Mouse (Mus musculus) v-Abl transformed pro-B cells (cell line): ENCODE data around the gene Slc27a5.

ENCODE experiments used
- in situ Hi-C, 2 experiments: fragments of 400-800 bp; cut with MboI; formaldehyde crosslinking; loops; one replicate each; pipeline ENCODE4 v1.15.1; 2025; ENCODE audit not compliant: unreplicated experiment in 2 of 2

Slc27a5 gene

GRCm38 (mm10) chr7:12995862-12996261 is 2.1 kb downstream of the Slc27a5 start:
- in situ Hi-C loops = loop anchor here in 1 of 2 experiments (25.0 kb wide), 1 partner anchor 509 kb away; the partner anchor contains the start of gene Zfp606

GRCm38 (mm10) chr7:12993148-12993547 is 4.8 kb downstream of the Slc27a5 start:
- in situ Hi-C loops = loop anchor here (5.0 to 25.0 kb wide), 2 partner anchors 81 to 506 kb away; partner anchors contain the start of gene Zfp606 (in 1 of the 2)

GRCm38 (mm10) chr7:12992222-12992621 is 5.8 kb downstream of the Slc27a5 start:
- in situ Hi-C loops = loop anchor here (5.0 to 25.0 kb wide), 2 partner anchors 80 to 505 kb away; partner anchors contain the start of gene Zfp606 (in 1 of the 2)

- in situ Hi-C loops = loop anchor here (10.0 to 25.0 kb wide), 2 partner anchors 57 to 500 kb away; partner anchors contain the start of gene Zfp606 (in 1 of the 2)
Measured at GRCm38 (mm10) chr7:12987409-12988189, 10.4 kb downstream of the Slc27a5 start.

GRCm38 (mm10) chr7:12986906-12987305 is 11.1 kb downstream of the Slc27a5 start:
- in situ Hi-C loops = loop anchor here (10.0 to 25.0 kb wide), 2 partner anchors 58 to 500 kb away; partner anchors contain the start of gene Zfp606 (in 1 of the 2)

- in situ Hi-C loops = loop anchor here (10.0 to 25.0 kb wide), 2 partner anchors 59 to 498 kb away; partner anchors contain the start of gene Zfp606 (in 1 of the 2)
Measured at GRCm38 (mm10) chr7:12985724-12986123, 12.3 kb downstream of the Slc27a5 start.

GRCm38 (mm10) chr7:12980291-12980690 is 17.7 kb downstream of the Slc27a5 start:
- in situ Hi-C loops = loop anchor here (10.0 to 25.0 kb wide), 2 partner anchors 65 to 493 kb away; partner anchors contain the start of gene Zfp606 (in 1 of the 2)

- in situ Hi-C loops = loop anchor here (10.0 to 25.0 kb wide), 2 partner anchors 65 to 492 kb away; partner anchors contain the start of gene Zfp606 (in 1 of the 2)
Measured at GRCm38 (mm10) chr7:12979776-12980175, 18.2 kb downstream of the Slc27a5 start.

- in situ Hi-C loops = loop anchor here in 1 of 2 experiments (25.0 kb wide), 1 partner anchor 492 kb away; the partner anchor contains the start of gene Zfp606
Measured at GRCm38 (mm10) chr7:12978931-12979722, 18.9 kb downstream of the Slc27a5 start.

- in situ Hi-C loops = loop anchor here in 1 of 2 experiments (25.0 kb wide), 1 partner anchor 491 kb away; the partner anchor contains the start of gene Zfp606
Measured at GRCm38 (mm10) chr7:12977682-12978389, 20.2 kb downstream of the Slc27a5 start, which contains the start of gene Zfp446. Zfp446 (plus strand) TSS chr7:12977848.

- in situ Hi-C loops = no loop called here
Measured at GRCm38 (mm10) chr7:12970906-12971305, 27.1 kb downstream of the Slc27a5 start.

- in situ Hi-C loops = loop anchor here in 1 of 2 experiments (10.0 kb wide), 1 partner anchor 59 kb away; no protein-coding TSS in a partner anchor
Measured at GRCm38 (mm10) chr7:12966104-12966845, 31.7 kb downstream of the Slc27a5 start.

- in situ Hi-C loops = loop anchor here in 1 of 2 experiments (10.0 kb wide), 1 partner anchor 59 kb away; no protein-coding TSS in a partner anchor
Measured at GRCm38 (mm10) chr7:12965678-12966091, 32.3 kb downstream of the Slc27a5 start, which contains the start of gene Zfp324. Zfp324 (plus strand) TSS chr7:12965838.

GRCm38 (mm10) chr7:12961511-12962141 is 36.4 kb downstream of the Slc27a5 start:
- in situ Hi-C loops = loop anchor here in 1 of 2 experiments (10.0 kb wide), 1 partner anchor 63 kb away; no protein-coding TSS in a partner anchor

- in situ Hi-C loops = loop anchor here in 1 of 2 experiments (10.0 kb wide), 1 partner anchor 65 kb away; no protein-coding TSS in a partner anchor
Measured at GRCm38 (mm10) chr7:12959718-12960117, 38.3 kb downstream of the Slc27a5 start.

- in situ Hi-C loops = no loop called here
Measured at GRCm38 (mm10) chr7:12958948-12959347, 39.0 kb downstream of the Slc27a5 start.

- in situ Hi-C loops = no loop called here
Measured at GRCm38 (mm10) chr7:12957511-12957910, 40.5 kb downstream of the Slc27a5 start.

- in situ Hi-C loops = no loop called here
Measured at GRCm38 (mm10) chr7:12954896-12955295, 43.1 kb downstream of the Slc27a5 start.
